Mouse (Mus musculus): Measurements from ENCODE around the gene Zfp503. TPM values are rescaled to one million over a fixed set of nuclear protein-coding genes. Genes with fewer than 3 reads are reported as not detected.

Gene Zfp503
- polyA plus RNA-seq (2012; rRNA removed): 19.1 and 26.3 TPM in 2 replicates

DNA sequence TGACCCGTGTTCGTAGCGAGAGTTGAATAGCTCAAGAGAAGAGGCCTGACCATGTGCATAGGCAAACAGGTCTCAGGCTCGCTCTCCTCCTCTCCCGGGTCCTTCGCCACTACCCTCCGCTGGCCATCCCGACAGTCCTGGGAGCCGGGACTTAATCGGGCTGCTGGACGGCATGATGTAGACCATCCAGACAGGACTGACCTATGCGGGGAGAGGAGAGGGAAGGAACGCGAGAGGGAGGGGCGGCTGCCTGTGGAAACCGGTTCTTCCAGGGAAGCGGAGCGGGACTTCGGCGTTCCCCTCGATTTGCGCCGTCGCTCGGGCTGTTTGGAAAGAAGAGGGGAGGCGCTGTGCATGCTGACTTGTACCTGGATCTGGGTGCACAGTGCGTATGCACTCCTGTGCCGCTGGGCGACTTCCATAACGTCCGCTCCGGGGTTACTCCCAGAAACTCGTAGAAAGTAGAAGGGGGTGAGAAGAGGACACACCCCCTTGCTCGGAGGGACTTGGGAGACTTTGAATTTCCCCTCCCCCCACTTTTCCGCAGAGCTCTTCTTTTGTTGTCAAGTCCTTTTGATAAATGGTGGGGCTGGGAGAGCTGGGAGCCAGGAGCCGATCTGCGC is at the start of gene Zfp503:
TSS of gene Zfp503 (minus strand) at position 311 of the 623 bp plus-strand sequence.
- DNase-seq (ENCODE audit: low read depth): peak; percentile 83
- TF ChIP-seq CTCF (IDR thresholded peaks at IDR 0.05; ENCODE audit: borderline replicate concordance, extremely low read depth, insufficient read depth, insufficient read length) (no peak), POLR2A (IDR thresholded peaks at IDR 0.05; ENCODE audit: borderline replicate concordance, extremely low read depth, insufficient read depth, insufficient read length, poor library complexity, severe bottlenecking) (no peak)

DNA sequence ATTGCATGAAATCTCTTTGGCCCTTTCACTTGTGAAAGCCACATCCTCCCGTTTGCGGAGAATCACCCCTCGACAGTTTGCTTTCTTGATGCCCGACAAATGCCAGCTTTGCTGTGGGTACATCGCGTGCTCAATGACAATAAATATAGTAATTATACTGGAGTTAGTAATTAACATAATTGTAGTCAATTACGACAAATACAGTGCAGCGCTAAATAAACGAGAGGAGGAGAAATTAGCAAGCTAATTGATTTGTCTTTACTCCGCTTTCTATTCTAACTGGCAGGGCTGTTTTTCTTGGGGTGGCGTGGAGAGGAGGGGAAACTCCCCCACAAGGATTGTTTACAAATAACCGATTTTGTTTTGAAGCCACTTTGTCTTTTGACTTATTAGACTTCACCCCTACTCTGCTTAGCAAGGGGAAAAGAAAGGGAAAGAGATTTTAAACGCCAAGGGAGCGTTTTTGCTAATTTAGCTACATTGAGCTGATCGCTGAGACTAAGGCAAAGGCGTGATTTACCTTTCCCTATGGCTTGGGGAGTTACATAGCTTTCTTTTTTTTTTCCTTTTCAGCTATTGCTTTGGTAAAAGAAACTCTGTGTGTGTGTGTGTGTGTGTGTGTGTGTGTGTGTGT is 48.2 kb upstream of the Zfp503 start:
- TF ChIP-seq POLR2A (IDR thresholded peaks at IDR 0.05; ENCODE audit: borderline replicate concordance, extremely low read depth, insufficient read depth, insufficient read length, poor library complexity, severe bottlenecking): no peak
- no peak for TF ChIP-seq CTCF (IDR thresholded peaks at IDR 0.05; ENCODE audit: borderline replicate concordance, extremely low read depth, insufficient read depth, insufficient read length)
- no peak for DNase-seq (ENCODE audit: low read depth)

DNA sequence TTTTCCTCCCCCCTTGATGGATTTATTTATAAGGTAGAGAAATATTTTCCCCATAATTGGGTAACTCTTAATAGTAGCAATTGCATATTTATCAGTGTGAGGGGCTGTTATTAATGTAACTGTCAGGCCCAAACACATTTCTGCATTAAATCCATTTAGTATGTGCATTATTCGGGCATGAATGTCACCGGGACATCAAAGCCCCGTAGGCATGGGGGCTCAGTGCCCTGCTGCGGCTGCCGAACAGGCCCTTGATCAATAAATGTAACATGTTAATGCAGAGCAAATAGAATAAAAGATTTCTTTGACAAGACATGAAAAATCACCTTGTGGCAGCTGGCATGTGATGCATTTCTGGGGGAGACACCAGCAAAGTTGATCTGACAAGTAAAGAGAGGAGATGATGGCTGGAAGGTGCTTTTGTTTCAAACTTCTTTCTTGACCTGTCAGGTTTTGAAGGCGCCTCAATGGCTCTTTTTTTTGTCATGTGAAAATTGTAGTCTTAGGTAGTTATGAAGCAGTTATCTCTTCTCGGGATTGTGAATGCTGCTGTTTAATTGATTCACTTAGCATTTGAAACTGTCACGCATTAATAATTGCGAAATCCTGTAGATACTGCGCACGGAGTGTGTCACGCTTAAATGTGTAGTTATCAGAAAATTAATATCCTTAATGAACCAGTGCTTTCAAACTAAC is 47.5 kb upstream of the Zfp503 start:
- DNase-seq (ENCODE audit: low read depth): peak; percentile 83

DNA sequence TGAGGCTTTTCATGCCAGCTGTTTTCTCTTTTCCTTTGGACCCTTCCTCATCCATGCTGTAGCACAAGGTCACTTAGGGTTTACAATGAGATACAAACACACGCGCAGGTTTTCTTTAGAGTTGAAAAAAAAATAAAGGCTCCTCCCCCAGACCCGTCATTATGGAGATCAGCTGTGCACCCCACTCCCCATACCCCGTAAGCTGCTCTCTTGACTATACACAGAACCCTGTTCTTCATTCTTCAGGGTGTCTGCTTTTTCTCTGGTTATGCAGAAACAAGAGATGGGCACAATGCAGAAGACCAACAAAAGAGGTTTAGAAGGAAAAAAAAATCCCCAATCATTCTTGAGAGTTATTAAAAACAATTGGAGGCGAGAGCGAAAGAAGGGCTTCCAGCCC is 46.9 kb upstream of the Zfp503 start:
- DNase-seq (ENCODE audit: low read depth): peak; percentile 42
- no peak for TF ChIP-seq CTCF (IDR thresholded peaks at IDR 0.05; ENCODE audit: borderline replicate concordance, extremely low read depth, insufficient read depth, insufficient read length)
- no peak for TF ChIP-seq POLR2A (IDR thresholded peaks at IDR 0.05; ENCODE audit: borderline replicate concordance, extremely low read depth, insufficient read depth, insufficient read length, poor library complexity, severe bottlenecking)

More for the DNA sequence above, 47.5 kb upstream of the Zfp503 start:
- TF ChIP-seq CTCF (IDR thresholded peaks at IDR 0.05; ENCODE audit: borderline replicate concordance, extremely low read depth, insufficient read depth, insufficient read length) (no peak), POLR2A (IDR thresholded peaks at IDR 0.05; ENCODE audit: borderline replicate concordance, extremely low read depth, insufficient read depth, insufficient read length, poor library complexity, severe bottlenecking) (no peak)

DNA sequence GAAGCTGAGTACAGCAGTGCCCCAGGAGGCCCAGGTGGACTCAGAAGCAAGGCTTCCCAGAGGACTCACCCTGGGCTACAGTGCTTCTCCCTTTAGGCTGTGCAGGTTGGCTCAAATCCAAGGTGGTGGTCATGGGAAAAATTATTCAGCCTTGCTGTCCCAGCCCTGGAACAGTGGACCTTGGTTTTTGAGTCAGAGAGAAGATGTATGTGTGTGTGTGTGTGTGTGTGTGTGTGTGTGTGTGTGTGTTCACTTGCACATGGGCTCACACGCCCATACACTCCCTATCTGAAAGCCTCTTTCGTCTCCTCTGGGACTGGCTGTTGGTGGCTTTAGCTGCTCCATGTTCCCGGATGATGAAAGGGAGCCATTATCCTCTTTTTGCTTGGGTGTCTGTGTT is 46.5 kb upstream of the Zfp503 start:
- peak; percentile 55 for DNase-seq (ENCODE audit: low read depth)

DNA sequence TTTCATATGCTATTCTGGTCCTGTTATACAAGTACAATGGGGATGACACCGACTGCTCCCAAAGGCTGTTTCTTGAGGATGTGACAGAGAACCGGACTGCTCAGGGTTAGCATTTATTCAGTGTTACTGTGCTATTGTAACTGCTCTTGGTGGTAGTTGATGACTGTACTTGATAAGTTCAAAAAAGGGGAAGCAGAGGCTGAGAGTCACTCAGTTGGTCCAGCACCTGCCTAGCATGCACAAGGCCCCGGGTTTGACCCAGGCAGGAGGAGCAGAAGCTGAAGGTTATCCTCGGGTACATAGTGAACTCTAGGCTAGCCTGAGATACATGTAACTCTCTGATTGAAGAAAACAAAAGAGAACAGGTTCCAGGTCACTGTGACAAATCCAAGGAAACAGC is 34.1 kb upstream of the Zfp503 start:
- no peak for DNase-seq (ENCODE audit: low read depth)
- no peak for TF ChIP-seq CTCF (IDR thresholded peaks at IDR 0.05; ENCODE audit: borderline replicate concordance, extremely low read depth, insufficient read depth, insufficient read length)

More for the DNA sequence above, 46.5 kb upstream of the Zfp503 start:
- no peak for TF ChIP-seq POLR2A (IDR thresholded peaks at IDR 0.05; ENCODE audit: borderline replicate concordance, extremely low read depth, insufficient read depth, insufficient read length, poor library complexity, severe bottlenecking)
- TF ChIP-seq CTCF (IDR thresholded peaks at IDR 0.05; ENCODE audit: borderline replicate concordance, extremely low read depth, insufficient read depth, insufficient read length): no peak

DNA sequence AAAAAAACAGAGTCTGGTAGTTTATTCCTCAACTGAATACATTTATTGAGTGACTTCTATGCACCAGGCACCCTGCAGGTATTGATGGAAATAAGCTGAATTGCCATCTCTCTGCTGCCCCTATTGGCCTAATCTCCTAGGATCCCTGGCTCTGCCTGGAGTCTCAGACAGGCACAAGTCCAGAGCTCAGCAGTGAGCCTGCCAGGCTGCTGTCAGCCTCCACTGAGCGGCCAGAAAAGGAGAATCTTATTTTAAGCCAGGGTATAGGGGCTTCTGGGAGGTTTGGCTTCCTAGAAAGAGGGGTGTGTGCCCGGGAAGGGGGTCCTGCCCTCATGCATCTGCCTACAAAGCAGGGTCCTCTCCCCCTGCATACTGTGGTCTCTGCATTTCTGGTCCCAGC is 31.5 kb upstream of the Zfp503 start:
- DNase-seq (ENCODE audit: low read depth): peak; percentile 82
- TF ChIP-seq POLR2A (IDR thresholded peaks at IDR 0.05; ENCODE audit: borderline replicate concordance, extremely low read depth, insufficient read depth, insufficient read length, poor library complexity, severe bottlenecking): no peak
- TF ChIP-seq CTCF (IDR thresholded peaks at IDR 0.05; ENCODE audit: borderline replicate concordance, extremely low read depth, insufficient read depth, insufficient read length): peak; percentile 58; the same call in 1 of the 2 replicates

DNA sequence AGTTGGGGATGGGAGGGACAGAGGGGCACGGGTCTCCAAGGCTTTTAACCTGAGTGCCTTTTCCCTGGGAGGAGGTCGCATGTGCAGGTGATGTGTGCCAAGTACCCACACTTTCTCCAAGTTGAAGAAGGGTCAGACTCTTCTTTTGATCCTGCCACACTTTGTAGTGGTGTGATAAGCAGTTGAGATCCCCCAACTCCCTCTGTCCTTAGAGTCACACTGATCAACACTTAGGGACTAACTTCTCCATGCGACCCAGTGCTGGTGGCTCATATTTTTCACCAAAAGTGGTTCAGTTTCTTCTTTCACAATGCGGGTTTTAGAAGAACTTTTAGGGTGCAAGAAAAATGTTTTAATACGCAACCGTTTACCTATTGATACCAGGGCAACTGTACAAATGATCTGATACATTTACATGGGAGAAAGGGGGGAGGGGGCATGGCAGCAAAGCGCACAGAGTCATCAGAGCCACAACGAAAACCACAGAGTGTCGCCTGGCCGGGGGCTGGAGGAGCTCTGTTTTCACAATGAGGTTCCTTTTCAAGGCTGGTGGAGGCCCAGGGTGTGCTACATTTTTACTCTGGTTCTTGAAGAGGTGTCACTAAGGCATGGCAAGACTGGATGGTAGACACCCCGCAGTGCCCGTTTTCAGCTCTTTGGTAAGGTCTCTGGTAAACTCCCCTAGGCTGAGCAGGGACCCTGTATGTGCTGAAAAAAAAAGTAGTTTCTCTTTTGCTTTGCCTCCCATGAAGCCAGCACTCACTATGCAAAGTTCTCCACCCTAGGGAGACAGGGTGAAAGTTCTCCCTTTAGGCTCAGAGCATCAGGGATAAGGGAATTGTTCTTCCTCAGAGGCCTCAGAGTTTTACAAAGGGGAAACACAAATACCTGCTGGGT is 30.8 kb upstream of the Zfp503 start:
- no peak for TF ChIP-seq POLR2A (IDR thresholded peaks at IDR 0.05; ENCODE audit: borderline replicate concordance, extremely low read depth, insufficient read depth, insufficient read length, poor library complexity, severe bottlenecking)
- TF ChIP-seq CTCF (IDR thresholded peaks at IDR 0.05; ENCODE audit: borderline replicate concordance, extremely low read depth, insufficient read depth, insufficient read length): no peak
- DNase-seq (ENCODE audit: low read depth): no peak

DNA sequence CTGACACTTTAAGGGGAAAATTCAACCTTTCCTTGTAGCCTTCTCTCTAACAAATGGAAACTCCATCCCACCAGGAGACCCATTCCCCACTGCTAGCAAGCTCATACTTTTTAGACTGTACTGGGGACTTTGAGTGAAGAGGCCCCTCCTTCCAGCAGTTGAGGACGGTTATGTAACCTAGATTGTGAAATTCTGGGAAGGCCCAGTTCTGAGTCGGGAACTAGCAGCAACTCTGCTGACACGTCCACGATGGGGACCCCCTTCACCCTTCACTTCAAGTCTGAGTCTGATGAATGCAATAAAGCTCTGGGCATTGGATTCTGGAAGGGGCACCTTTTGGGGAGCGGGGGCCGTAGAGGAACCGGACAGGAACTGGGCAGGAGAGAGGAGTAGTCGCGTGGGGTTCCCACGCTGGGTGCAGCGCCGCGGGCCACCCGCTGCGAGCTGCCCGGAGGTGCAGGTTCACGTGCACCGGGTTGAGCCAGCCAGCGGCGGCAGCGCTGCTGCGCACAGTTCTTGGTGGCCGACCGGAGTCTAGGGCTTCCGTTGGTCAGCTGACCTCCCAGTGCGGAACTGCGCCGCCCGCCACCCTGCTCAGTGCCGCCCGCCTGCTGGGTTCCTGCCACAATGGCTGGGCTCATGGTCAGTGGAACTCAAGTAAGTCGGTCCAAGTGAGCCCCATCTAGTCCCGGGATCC is 30.0 kb upstream of the Zfp503 start, which contains the start of gene Lrmda:
TSS of gene Lrmda (plus strand) at position 461 of the 697 bp plus-strand sequence.
- TF ChIP-seq CTCF (IDR thresholded peaks at IDR 0.05; ENCODE audit: borderline replicate concordance, extremely low read depth, insufficient read depth, insufficient read length) (no peak), POLR2A (IDR thresholded peaks at IDR 0.05; ENCODE audit: borderline replicate concordance, extremely low read depth, insufficient read depth, insufficient read length, poor library complexity, severe bottlenecking) (no peak)
- DNase-seq (ENCODE audit: low read depth): peak; percentile 38

DNA sequence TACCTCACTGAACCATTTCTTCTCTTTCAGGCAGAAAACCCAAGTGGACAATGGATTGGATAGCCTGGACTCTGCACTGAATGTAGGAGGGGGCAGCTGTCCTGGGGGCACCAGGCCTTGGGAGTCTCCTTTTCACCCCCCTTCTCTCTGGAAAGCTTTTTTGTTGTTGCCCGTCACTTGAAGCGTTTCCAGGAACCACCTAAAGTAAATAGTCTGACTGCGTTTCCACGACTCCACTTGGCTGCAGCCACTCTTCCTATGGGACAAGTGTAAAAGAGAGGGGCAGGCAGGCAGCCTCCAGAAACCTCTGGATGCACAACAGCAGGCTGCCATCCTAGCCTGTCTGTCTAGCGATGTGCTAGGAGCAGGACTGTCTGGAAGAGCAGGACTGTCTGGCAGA is 27.6 kb upstream of the Zfp503 start:
- TF ChIP-seq CTCF (IDR thresholded peaks at IDR 0.05; ENCODE audit: borderline replicate concordance, extremely low read depth, insufficient read depth, insufficient read length) (no peak), POLR2A (IDR thresholded peaks at IDR 0.05; ENCODE audit: borderline replicate concordance, extremely low read depth, insufficient read depth, insufficient read length, poor library complexity, severe bottlenecking) (no peak)
- no peak for DNase-seq (ENCODE audit: low read depth)
